Mouse (Mus musculus) stomach, embryonic 14.5 days (tissue): ENCODE results near the gene Hist2h4. TPM values are rescaled to one million over a fixed set of nuclear protein-coding genes. Genes with fewer than 3 reads are reported as not detected.
"Not testable (repeated sequence)": the region's sequence is repeated elsewhere in the genome, so short reads cannot be mapped to it uniquely, and the experiment has no call there.

Experiments
- ATAC-seq: fragments of 200-750 bp; cut with Nextera tagmentation; 2 replicates; pipeline ENCODE4 v1.8.0; 2017; ENCODE audit warnings: low read depth, moderate TSS enrichment; ENCODE audit not compliant: insufficient number of reproducible peaks, insufficient read depth, low FRiP score
- H3K27ac ChIP-seq: fragments of 300-500 bp; sonication (generic); 2 replicates; pipeline ENCODE4 v1.5.1; 2014; ENCODE audit warnings: mild to moderate bottlenecking, low read length, moderate library complexity, mixed read lengths
- H3K27me3 ChIP-seq: fragments of 300-500 bp; sonication (generic); 2 replicates; pipeline ENCODE4 v1.6.1; 2014; ENCODE audit warnings: low read length, control low read depth, mixed read lengths; ENCODE audit not compliant: control insufficient read depth, insufficient read depth
- H3K36me3 ChIP-seq: fragments of 300-500 bp; sonication (generic); 2 replicates; pipeline ENCODE4 v1.6.1; 2014; ENCODE audit warnings: mild to moderate bottlenecking, control low read depth, low read length, moderate library complexity, mixed read lengths; ENCODE audit not compliant: control insufficient read depth, insufficient read depth
- H3K4me1 ChIP-seq: fragments of 300-500 bp; sonication (generic); 2 replicates; pipeline ENCODE4 v1.6.1; 2014; ENCODE audit warnings: low read length, control low read depth, mixed read lengths; ENCODE audit not compliant: control insufficient read depth, insufficient read depth
- H3K4me2 ChIP-seq: fragments of 300-500 bp; sonication (generic); replicated peaks from 2 replicates; pipeline ENCODE4 v1.6.1; 2014; ENCODE audit warnings: low read depth, low read length, control low read depth
- H3K4me3 ChIP-seq: fragments of 300-500 bp; sonication (generic); 2 replicates; pipeline ENCODE4 v1.5.1; 2014; ENCODE audit warnings: low read depth, low read length, control low read depth
- H3K9ac ChIP-seq: fragments of 300-500 bp; sonication (generic); replicated peaks from 2 replicates; pipeline ENCODE4 v1.6.1; 2014; ENCODE audit warnings: low read depth, mild to moderate bottlenecking, control low read depth, low read length, moderate library complexity, mixed read lengths
- H3K9me3 ChIP-seq: fragments of 300-500 bp; sonication (generic); 2 replicates; pipeline ENCODE4 v1.6.1; 2016; ENCODE audit warnings: low read depth, low read length, control low read depth; ENCODE audit not compliant: control insufficient read depth
- WGBS: fragments of 180-500 bp; shearing (Covaris S2); extraction: QIAGEN DNeasy Blood & Tissue Kit; methylation state at CpG from one replicate; pipeline ENCODE4 v1.1.7; 2014; 5-methylcytosine and 5-hydroxymethylcytosine counted together
- polyA plus RNA-seq: library from polyadenylated mRNA; unstranded; fragments of >200 nt; fragmentation: Nextera tagmentation; extraction: Ambion mirVana; gene quantifications from 2 replicates; pipeline ENCODE4 v1.2.1, GENCODE M21; 2014

Hist2h4 gene
- polyA plus RNA-seq, 1 experiment from 2014 or later: 15.0 TPM

DNA sequence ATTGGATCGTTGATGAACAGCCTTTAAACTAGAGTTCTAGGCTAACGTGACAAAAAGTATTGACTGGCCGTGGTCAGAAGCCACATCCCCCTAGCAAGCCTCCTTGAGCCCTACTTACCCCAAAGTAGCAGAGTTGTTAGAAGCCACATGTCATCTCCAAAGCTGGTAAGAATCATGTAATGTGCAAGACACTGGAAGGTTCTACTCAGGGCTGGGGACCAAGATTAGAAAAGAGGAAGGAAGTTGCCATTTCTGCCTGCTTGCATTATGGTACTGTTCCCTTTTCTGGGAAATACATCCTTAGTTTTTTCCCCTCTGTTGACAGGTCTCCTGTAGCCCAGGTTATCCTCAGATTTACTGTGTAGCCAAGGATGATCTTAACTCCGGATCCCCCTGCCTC, 30.7 kb upstream of the Hist2h4 start, which contains the start of gene Fcgr1:
Gene Fcgr1 (minus strand): TSS at position 183 of the 400 bp plus-strand sequence.
- no peak within 1 kb of the TSS for H3K4me2 ChIP-seq
- H3K36me3 ChIP-seq: no peaks in the 10 kb centered on the region
- H3K4me3 ChIP-seq: no peak within 1 kb of the TSS
- H3K27ac ChIP-seq: no peak within 1 kb of the TSS
- H3K4me1 ChIP-seq: no peaks in the 10 kb centered on the region
- no peaks in the 10 kb centered on the region for H3K27me3 ChIP-seq
- no peak within 1 kb of the TSS for H3K9ac ChIP-seq
- ATAC-seq: no peak
- H3K9me3 ChIP-seq: no peaks in the 10 kb centered on the region
- WGBS: 70% methylated on average over 4 of the region's 4 CpGs

DNA sequence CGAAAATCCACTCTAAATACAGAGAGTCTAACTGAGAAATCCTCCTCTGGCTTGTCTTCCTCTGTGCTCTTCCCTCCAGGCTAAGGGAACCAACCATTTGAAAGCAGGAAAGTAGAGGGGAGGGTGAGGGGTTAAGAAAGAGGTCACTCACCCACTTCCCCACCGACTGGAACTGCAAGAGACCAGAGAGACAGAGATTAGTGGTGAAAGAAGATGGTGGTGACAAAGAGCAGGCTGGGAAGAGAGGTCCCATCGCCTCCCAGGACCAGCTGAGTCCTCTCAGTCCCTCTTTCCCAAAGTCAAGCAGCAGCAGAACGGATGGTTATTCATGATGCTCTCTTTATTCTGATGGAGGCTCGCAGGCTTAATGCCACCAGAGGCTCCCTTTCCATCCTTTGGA, 30.3 kb upstream of the Hist2h4 start:
- ATAC-seq: no peak
- Histone ChIP-seq H3K9me3 (no peaks in the 10 kb centered on the region), H3K27me3 (no peaks in the 10 kb centered on the region), H3K36me3 (no peaks in the 10 kb centered on the region), H3K4me2 (no peak overlapping the region), H3K9ac (no peak overlapping the region), H3K4me1 (no peaks in the 10 kb centered on the region), H3K4me3 (no peak overlapping the region), H3K27ac (no peak overlapping the region)
- WGBS: 48% methylated on average over 5 of the region's 5 CpGs

DNA sequence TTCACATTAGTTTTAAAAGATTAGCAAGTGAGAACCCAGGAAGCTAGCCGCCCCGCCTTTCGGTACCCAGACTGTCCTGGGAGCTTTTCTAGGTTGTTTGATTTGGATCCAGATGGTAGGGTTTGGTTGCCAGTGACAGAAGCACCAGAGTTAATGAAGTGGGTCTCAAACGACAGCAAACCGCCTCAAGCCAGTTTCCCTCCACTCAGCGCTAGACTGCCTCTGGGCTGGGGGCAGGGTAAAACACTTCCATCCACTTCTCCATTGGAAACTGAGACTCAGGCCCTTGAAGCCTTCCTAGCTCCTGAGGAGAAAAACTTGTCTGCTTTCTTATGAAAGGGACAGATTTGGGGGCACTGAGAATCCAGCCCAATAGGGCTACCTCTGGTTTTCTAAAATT, 29.5 kb upstream of the Hist2h4 start:
- Histone ChIP-seq H3K4me3 (no peak overlapping the region), H3K4me2 (no peak overlapping the region), H3K36me3 (no peaks in the 10 kb centered on the region), H3K27ac (no peak overlapping the region), H3K9me3 (no peaks in the 10 kb centered on the region), H3K4me1 (no peaks in the 10 kb centered on the region), H3K27me3 (no peaks in the 10 kb centered on the region), H3K9ac (no peak overlapping the region)
- 58% methylated on average over 6 of the region's 6 CpGs for WGBS
- ATAC-seq: no peak

DNA sequence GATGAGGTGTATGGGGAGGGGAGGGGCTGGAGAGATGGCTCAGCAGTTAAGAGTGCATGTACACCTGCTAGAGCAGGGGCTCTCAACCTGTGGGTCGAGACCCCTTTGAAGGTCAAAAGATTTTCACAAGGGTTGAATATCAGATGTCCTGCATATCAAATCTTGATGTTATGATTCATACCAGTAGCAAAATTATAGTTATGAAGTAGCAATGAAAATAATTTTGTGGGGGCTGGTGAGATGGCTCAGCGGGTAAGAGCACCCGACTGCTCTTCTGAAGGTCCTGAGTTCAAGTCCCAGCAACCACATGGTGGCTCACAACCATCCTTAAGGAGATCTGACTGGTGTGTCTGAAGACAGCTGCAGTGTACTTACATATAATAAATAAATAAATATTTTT, 27.6 kb upstream of the Hist2h4 start:
- H3K4me1 ChIP-seq, H3K9ac ChIP-seq, H3K27me3 ChIP-seq, H3K4me2 ChIP-seq, H3K27ac ChIP-seq, H3K4me3 ChIP-seq, H3K9me3 ChIP-seq, ATAC-seq, H3K36me3 ChIP-seq: not testable (repeated sequence)
- WGBS: 91% methylated on average over 3 of the region's 3 CpGs

DNA sequence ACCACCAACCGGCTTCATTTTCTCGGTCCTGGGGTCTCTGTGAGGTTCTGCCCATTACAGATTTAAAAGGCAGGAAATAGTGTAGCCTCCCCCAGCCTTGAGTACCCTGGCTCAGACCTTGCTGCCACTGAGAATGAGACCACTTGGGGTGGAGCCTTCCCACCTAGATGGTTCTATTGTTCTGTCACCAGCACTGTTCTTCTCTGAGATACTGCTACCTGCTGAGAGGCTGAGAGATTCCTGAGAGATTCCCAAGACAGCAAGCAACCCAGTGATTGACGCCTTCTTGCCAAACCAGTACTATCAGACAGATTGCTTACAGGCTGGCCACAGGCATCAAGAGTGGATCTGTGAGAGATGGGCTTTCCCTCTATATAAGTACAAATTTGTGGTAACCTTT, 26.1 kb upstream of the Hist2h4 start:
- Histone ChIP-seq H3K4me1 (no peaks in the 10 kb centered on the region), H3K9ac (no peak overlapping the region), H3K9me3 (no peaks in the 10 kb centered on the region), H3K36me3 (no peaks in the 10 kb centered on the region), H3K4me2 (no peak overlapping the region), H3K4me3 (no peak overlapping the region), H3K27ac (no peak overlapping the region), H3K27me3 (no peaks in the 10 kb centered on the region)
- ATAC-seq: no peak
- 59% methylated on average over 3 of the region's 3 CpGs for WGBS

DNA sequence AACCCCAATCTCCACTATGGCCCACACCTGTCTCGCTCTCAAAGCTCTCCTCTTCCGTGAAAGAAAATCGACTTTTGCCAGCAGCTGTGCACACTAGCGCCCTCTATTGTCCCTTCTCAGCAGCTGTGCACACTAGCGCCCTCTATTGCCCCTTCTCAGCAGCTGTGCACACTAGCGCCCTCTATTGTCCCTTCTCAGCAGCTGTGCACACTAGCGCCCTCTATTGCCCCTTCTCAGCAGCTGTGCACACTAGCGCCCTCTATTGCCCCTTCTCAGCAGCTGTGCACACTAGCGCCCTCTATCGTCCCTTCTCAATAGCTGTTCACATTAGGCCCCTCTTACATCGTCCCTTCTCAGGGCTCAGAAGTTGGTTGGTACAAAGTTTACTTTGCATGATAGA, 24.2 kb upstream of the Hist2h4 start:
- not testable (repeated sequence) for H3K9ac ChIP-seq, ATAC-seq, H3K4me1 ChIP-seq, H3K4me2 ChIP-seq, H3K4me3 ChIP-seq, H3K27ac ChIP-seq, H3K36me3 ChIP-seq, H3K9me3 ChIP-seq, H3K27me3 ChIP-seq
- WGBS: 86% methylated on average over 11 of the region's 11 CpGs

DNA sequence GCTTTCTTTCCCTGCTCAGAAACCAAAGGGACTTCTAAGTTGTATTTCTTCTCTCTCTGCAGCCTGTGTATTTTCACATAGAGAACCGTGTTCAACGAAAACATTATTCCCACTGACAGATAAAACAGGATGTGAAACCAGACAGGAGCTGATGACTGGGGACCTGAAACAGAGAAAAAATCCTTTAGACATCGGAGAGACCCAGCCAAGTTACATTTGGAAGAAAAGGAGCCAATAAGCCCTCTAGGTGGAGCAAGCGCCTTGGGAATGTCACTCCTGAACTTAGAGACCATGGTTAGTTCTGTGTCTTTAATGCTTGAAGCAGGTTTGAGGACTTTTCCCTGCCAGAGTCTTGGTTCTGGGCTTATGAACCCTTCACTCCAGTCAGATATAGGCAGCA, 21.3 kb upstream of the Hist2h4 start:
- Histone ChIP-seq H3K36me3 (no peaks in the 10 kb centered on the region), H3K4me1 (0 out of 2 replicates have a peak, but pooled peaks cover 4% of the 10 kb centered on the region), H3K4me2 (0 out of 2 replicates have a peak overlapping the region, but pooled peaks have one; percentile 1), H3K9ac (no peak overlapping the region), H3K9me3 (no peaks in the 10 kb centered on the region), H3K27ac (no peak overlapping the region), H3K4me3 (no peak overlapping the region), H3K27me3 (no peaks in the 10 kb centered on the region)
- ATAC-seq: no peak
- WGBS: 18% methylated on average over 4 of the region's 4 CpGs

DNA sequence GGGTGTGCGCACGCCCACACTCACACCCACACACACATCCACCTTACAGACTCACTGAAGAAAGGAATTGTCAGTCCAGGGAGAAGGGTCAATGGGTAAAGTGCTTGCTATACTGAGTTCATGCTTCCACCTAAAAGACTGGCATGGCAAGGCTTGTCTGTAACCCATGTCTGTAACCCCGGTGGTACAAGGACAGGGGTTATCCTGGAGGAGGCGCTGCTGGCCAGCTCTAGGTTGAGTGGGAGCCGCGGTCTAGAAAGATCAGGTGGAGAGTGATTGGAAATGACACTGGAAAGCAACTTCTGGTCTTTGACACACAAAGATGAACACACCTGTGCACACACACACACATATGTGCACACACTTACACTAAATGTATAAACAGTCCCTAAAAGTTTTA, 17.5 kb upstream of the Hist2h4 start:
- no peak overlapping the region for H3K4me2 ChIP-seq
- H3K4me3 ChIP-seq: no peak overlapping the region
- 0 out of 2 replicates have a peak, but pooled peaks cover 7% of the 10 kb centered on the region for H3K4me1 ChIP-seq
- ATAC-seq: no peak
- 58% methylated on average over 6 of the region's 6 CpGs for WGBS
- H3K27ac ChIP-seq: no peak overlapping the region
- no peaks in the 10 kb centered on the region for H3K9me3 ChIP-seq
- no peak overlapping the region for H3K9ac ChIP-seq
- H3K36me3 ChIP-seq: no peaks in the 10 kb centered on the region
- H3K27me3 ChIP-seq: no peaks in the 10 kb centered on the region
